Mouse (Mus musculus): ENCODE data around the gene Knop1. TPM values are rescaled to one million over a fixed set of nuclear protein-coding genes. Genes with fewer than 3 reads are reported as not detected.

The Knop1 gene
- total RNA-seq, 1 experiment from 2014 or later: 19.1 TPM

- no peak for ATAC-seq (ENCODE audit: extremely low read depth, insufficient number of reproducible peaks, low FRiP score, poor library complexity, severe bottlenecking)
Observed at GRCm38 (mm10) chr7:118850676-118851290, 5.3 kb downstream of the Knop1 start.

- no peak for ATAC-seq (ENCODE audit: extremely low read depth, insufficient number of reproducible peaks, low FRiP score, poor library complexity, severe bottlenecking)
Observed at GRCm38 (mm10) chr7:118849543-118850250, 6.4 kb downstream of the Knop1 start.

GRCm38 (mm10) chr7:118848796-118849195, 7.3 kb downstream of the Knop1 start:
- ATAC-seq (ENCODE audit: extremely low read depth, insufficient number of reproducible peaks, low FRiP score, poor library complexity, severe bottlenecking): no peak

DNA sequence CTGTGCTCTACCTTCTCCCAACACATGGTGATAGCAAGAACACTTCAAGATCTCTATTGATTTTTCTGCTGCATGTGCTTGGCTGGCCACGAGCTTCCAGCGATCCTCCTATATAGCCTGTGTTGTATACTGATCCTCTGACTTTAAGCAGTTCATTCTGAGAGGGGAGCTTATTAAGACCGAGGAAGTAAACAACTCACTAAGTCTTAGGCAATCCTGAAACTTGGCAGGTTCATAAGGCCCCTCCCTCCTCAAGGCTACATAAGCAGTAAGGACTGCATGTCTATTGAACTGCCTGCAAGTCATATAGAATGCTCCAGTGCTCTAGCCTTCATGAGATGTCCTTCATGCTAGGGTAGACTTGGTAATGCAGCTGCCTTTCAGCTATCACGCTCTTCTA, 9.7 kb downstream of the Knop1 start:
- no peak for ATAC-seq (ENCODE audit: extremely low read depth, insufficient number of reproducible peaks, low FRiP score, poor library complexity, severe bottlenecking)

GRCm38 (mm10) chr7:118845141-118845540, 10.9 kb downstream of the Knop1 start:
- no peak for ATAC-seq (ENCODE audit: extremely low read depth, insufficient number of reproducible peaks, low FRiP score, poor library complexity, severe bottlenecking)

DNA sequence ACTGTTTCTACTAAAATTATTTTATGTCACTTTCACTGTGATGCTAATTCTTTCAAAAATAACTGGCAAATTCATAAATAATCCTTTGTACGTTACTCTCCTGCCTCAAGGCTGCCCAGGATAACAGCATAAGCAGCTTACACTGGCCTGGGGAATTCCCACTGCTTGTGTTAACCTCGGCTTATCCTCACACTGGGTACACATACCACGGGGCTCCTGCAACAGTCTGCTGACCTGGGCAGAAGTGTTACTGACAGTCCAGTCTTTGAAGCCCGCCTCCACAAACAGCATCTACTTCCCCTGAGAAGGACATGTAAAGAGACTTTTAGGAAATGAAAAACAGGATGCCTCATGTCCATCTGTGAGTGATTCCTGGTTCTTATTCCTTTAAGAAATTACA, 13.1 kb downstream of the Knop1 start:
- ATAC-seq (ENCODE audit: extremely low read depth, insufficient number of reproducible peaks, low FRiP score, poor library complexity, severe bottlenecking): no peak

DNA sequence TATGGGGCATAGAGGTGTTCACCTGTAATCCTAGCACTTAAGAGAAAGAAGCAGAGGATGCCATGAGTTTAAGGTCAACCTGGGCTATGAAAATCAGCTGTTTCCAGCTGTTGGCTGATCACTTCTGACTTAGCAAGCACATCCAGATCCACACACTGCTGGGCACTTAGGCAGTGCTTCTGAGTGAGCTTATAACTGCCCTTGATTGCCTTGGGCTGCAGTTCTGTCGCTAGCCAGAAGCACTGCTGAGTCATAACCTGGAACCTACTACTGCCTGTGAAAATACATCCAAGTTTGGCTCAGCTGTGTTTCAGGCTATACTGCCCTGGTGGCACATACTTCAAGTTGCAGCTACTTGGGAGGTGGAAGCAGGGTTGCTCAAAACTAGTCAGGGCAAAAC, 14.3 kb downstream of the Knop1 start:
- no peak for ATAC-seq (ENCODE audit: extremely low read depth, insufficient number of reproducible peaks, low FRiP score, poor library complexity, severe bottlenecking)

DNA sequence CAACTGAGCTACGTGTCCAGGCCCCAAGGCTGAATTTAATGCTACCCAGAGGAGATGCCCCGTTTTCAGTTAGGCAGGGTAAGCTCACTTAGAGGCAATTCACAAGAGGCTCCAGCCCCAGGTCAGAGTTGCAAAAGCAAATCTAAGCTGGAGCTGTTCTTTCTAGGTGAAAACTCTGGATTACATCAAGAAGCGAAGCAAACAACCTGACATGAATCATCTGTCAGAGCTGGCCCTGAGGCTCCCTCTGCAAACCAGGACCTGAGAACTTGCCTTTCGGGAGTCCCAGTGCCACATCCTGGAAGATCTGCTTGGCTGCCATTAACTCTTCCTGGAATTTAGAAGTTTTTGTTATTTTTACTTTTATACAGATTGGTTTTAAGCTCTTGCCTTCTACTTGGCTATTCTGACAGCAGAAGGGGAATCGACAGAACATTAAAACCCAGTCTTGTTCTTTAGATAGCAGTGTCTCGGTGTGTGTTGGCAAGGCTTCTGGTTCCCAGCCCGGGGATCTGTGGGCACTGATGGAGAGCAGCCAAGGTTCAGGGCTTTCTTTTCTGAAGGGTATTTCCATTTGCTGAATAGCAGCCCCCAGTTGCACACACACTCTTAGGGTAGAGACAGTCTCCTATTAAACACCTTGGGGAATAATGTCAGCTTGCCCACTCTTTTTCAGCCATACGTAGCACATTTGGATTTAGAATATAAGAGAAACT, 14.9 kb downstream of the Knop1 start:
- no peak for ATAC-seq (ENCODE audit: extremely low read depth, insufficient number of reproducible peaks, low FRiP score, poor library complexity, severe bottlenecking)

DNA sequence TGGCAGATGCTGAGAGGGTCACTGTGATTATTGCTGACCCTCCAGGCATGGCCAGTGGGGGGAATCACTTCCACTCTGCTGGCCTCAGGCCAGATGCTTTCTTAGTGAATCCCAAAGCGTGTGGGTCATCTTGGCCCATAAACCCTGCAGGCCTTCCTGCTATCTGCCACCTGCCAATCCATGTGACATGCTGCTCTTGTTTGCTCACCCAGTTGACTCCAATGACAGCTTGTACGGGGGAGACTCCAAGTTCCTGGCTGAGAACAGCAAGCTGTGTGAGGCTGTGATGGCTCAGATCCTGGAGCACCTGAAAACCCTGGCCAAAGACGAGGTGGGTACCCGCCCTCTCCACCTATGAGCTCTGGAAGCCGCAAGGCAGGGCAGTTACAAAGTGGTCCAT, 18.2 kb downstream of the Knop1 start:
- no peak for ATAC-seq (ENCODE audit: extremely low read depth, insufficient number of reproducible peaks, low FRiP score, poor library complexity, severe bottlenecking)

GRCm38 (mm10) chr7:118827975-118828416, 28.1 kb downstream of the Knop1 start:
- no peak for ATAC-seq (ENCODE audit: extremely low read depth, insufficient number of reproducible peaks, low FRiP score, poor library complexity, severe bottlenecking)

DNA sequence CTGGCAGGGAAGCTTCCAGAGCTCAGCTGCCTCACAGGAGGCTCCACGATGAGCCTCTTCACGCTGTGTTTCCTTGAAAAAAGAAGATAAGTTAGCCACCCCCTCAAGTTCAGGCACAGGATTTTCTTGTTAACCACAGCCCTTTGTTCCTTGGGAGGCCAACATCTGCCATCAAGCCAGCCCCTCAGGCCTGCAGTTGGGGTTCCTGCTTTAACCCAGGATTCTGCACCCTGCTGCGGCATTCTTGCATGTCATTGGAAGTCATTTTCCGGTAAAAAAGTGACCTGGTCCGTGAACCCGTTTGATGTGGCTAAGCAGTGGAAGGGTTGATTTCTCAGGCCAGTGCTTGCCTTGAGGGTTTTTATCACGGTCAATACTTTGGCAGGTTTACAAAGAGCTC, 31.6 kb downstream of the Knop1 start:
- ATAC-seq (ENCODE audit: extremely low read depth, insufficient number of reproducible peaks, low FRiP score, poor library complexity, severe bottlenecking): no peak

DNA sequence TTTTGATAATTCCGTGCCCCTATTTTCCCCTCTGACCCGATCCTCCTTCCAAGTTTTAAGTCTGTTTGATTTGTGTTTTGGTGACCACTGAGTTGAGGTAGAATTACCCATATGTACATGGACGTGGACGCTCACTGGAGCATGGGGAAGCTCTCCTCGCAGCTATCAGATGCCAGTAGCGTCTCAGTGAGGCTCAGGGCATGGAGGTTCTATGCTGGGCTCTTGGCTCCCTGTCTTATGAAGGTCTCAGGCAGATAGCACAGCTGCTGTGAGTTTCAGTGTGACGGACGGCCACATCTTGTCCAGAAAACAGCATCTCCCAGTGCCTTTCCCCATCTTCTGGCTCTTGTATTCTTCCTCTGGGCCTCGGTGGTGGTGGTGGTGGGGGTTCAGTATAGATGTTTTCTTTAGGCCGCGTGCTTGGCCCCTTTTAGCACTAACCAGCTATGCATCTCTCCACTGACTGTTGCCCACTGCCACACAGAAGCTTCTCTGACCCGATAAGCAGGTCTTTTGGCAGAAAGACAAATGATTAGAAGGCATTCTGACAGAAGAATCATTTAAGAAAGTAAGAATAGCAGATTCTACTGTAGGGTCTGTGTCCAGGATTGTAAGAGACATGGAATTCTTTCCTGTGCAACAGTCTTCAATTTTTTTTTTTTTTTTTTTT, 34.0 kb downstream of the Knop1 start:
- ATAC-seq (ENCODE audit: extremely low read depth, insufficient number of reproducible peaks, low FRiP score, poor library complexity, severe bottlenecking): no peak

DNA sequence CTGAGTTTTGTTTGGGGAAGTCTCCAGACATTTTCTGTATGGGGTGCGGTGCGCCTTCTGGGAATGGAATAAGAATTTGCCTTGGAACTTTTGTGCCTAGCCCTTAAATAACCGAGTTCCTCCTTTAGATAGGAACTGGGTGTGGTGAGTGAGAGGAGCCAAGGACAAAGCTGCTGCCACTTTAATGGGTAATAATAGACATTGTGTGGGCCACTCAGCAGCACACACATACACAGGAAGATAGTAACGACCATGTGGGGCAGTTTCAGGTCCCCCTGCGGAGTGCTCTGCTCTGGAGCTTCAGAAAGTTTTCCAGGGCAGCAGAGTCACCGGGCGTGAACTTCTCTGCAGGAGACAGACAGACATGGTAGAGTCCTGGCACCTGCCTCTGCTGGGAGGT, 34.7 kb downstream of the Knop1 start:
- ATAC-seq (ENCODE audit: extremely low read depth, insufficient number of reproducible peaks, low FRiP score, poor library complexity, severe bottlenecking): no peak

DNA sequence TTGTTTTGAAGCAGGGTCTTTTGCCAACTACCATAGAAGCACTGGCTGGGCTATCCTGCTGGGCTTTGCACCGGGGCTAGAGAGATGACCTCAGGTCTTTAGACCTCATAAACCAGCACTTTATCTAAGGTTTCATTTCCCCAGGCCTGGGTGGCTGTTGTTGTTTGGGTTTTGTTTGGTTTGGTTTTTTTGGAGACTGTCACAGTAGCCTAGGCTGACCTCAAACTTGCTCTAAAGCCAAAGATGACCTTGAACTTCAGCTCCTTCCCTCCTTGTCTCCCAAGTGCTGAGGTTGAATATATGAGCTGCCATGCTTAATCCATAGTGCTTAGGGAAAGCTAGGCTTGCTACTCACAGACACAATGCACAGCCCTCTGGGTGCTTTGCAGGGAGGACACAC, 36.4 kb downstream of the Knop1 start:
- no peak for ATAC-seq (ENCODE audit: extremely low read depth, insufficient number of reproducible peaks, low FRiP score, poor library complexity, severe bottlenecking)

GRCm38 (mm10) chr7:118817741-118818140, 38.3 kb downstream of the Knop1 start:
- no peak for ATAC-seq (ENCODE audit: extremely low read depth, insufficient number of reproducible peaks, low FRiP score, poor library complexity, severe bottlenecking)

DNA sequence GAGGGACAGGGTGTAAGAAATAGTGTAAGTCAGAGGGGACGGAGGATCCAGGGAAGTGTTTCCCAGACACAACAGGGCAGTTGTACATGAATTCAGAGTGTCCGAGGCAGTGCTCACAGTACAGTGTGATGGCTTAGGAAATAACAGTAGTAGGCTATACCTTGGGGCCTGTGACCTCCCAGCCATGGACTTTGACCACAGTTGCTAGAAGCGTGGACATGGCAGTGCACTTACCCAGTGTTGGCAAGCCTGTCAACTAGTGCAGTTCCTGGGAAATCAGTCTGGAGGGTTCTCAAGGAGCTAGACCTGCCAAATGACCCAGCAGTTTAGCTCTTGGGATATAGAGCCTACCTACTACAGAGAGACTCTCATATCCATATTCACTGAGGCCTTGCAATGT, 39.8 kb downstream of the Knop1 start:
- ATAC-seq (ENCODE audit: extremely low read depth, insufficient number of reproducible peaks, low FRiP score, poor library complexity, severe bottlenecking): no peak

DNA sequence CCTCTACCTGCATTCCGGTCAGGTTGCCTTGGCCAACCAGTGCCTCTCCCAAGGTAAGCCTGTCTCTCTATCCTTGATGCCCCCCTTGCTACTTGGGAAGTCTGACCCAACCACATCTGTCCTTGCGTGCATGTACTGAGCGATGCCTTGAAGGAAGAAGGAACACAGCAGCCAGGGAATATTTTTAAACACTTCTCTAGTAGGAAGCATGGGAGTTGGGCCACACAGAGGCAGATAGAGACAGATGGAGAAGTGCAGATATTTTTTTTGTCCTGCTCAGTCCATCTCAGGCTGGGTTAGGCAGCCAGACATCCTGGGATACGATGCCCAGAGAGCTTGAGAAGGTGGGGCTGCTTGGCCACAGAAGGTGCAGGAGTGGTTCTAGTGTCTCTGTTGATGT, 42.5 kb downstream of the Knop1 start:
- ATAC-seq (ENCODE audit: extremely low read depth, insufficient number of reproducible peaks, low FRiP score, poor library complexity, severe bottlenecking): no peak

GRCm38 (mm10) chr7:118811407-118812106, 44.5 kb downstream of the Knop1 start:
- ATAC-seq (ENCODE audit: extremely low read depth, insufficient number of reproducible peaks, low FRiP score, poor library complexity, severe bottlenecking): no peak

DNA sequence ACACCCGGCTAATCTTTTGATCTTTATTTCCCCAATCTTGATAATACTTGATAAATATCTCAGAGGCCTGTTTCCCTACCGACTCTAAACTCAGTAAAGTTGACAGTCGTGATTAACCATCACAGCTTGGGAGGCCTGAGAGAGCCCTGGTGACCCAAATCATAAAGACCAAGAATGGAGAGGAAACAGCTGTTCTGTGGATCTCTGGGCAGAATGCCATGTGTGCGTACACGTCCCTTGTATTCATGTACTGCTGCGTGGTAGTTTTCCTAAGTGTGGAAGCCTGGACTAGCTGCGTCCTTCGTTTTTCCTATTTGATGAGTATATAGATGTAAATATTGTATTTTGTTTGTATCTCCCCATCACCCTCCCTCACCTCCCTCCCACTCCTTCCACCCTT, 48.2 kb downstream of the Knop1 start:
- ATAC-seq (ENCODE audit: extremely low read depth, insufficient number of reproducible peaks, low FRiP score, poor library complexity, severe bottlenecking): no peak
